Mouse (Mus musculus) hindbrain, embryonic 12.5 days (tissue): ENCODE results near the gene Numb. TPM values are rescaled to one million over a fixed set of nuclear protein-coding genes. Genes with fewer than 3 reads are reported as not detected.
"Not testable (repeated sequence)": the region's sequence is repeated elsewhere in the genome, so short reads cannot be mapped to it uniquely, and the experiment has no call there.

Source experiments
- ATAC-seq: fragments of 200-750 bp; cut with Nextera tagmentation; 2 replicates; pipeline ENCODE4 v1.8.0; 2017; ENCODE audit warnings: moderate TSS enrichment; ENCODE audit not compliant: low FRiP score
- H3K27ac ChIP-seq: fragments of 300-500 bp; sonication (generic); 2 replicates; pipeline ENCODE4 v1.5.1; 2016; ENCODE audit warnings: mild to moderate bottlenecking
- H3K27me3 ChIP-seq: fragments of 300-500 bp; sonication (generic); 2 replicates; pipeline ENCODE4 v1.6.1; 2016; ENCODE audit warnings: mild to moderate bottlenecking
- H3K36me3 ChIP-seq: fragments of 300-500 bp; sonication (generic); 2 replicates; pipeline ENCODE4 v1.6.1; 2016; ENCODE audit warnings: mild to moderate bottlenecking
- H3K4me1 ChIP-seq: fragments of 300-500 bp; sonication (generic); 2 replicates; pipeline ENCODE4 v1.6.1; 2016
- H3K4me2 ChIP-seq: fragments of 300-500 bp; sonication (generic); replicated peaks from 2 replicates; pipeline ENCODE4 v1.6.1; 2016; ENCODE audit warnings: mild to moderate bottlenecking
- H3K4me3 ChIP-seq: fragments of 300-500 bp; sonication (generic); 2 replicates; pipeline ENCODE4 v1.5.1; 2016; ENCODE audit warnings: mild to moderate bottlenecking
- H3K9ac ChIP-seq: fragments of 300-500 bp; sonication (generic); 2 replicates; pipeline ENCODE4 v1.6.1; 2016; ENCODE audit warnings: mild to moderate bottlenecking, moderate library complexity
- H3K9me3 ChIP-seq: fragments of 300-500 bp; sonication (generic); replicated peaks from 2 replicates; pipeline ENCODE4 v1.6.1; 2016; ENCODE audit warnings: mild to moderate bottlenecking
- WGBS: fragments of 180-500 bp; shearing (Covaris S2); methylation state at CpG from one replicate; pipeline ENCODE4 v1.1.7; 2016; 5-methylcytosine and 5-hydroxymethylcytosine counted together
- polyA plus RNA-seq: library from polyadenylated mRNA; unstranded; fragments of >200 nt; fragmentation: Nextera tagmentation; extraction: Ambion mirVana; gene quantifications from 2 replicates; pipeline ENCODE4 v1.2.1, GENCODE M21; 2016

The Numb gene
- polyA plus RNA-seq, 1 experiment from 2014 or later, result 31.5 TPM

- no peaks in the 10 kb centered on the region for H3K27me3 ChIP-seq
- H3K9ac ChIP-seq, result no peak overlapping the region
- H3K4me3 ChIP-seq, result no peak overlapping the region
- H3K27ac ChIP-seq, result no peak overlapping the region
- 82% methylated on average over 9 of the region's 9 CpGs for WGBS
- ATAC-seq, result no peak
- no peaks in the 10 kb centered on the region; the same call in 1 of the 2 replicates for H3K36me3 ChIP-seq
- peaks cover 9% of the 10 kb centered on the region; the same call in 1 of the 2 replicates for H3K4me1 ChIP-seq
- no peak overlapping the region for H3K4me2 ChIP-seq
- no peaks in the 10 kb centered on the region for H3K9me3 ChIP-seq
Measured at GRCm38 (mm10) chr12:83916884-83917283, 4.8 kb downstream of the Numb start.

- ATAC-seq, result no peak
- Histone ChIP-seq H3K4me3 (no peak overlapping the region), H3K27me3 (no peaks in the 10 kb centered on the region), H3K36me3 (no peaks in the 10 kb centered on the region; the same call in 1 of the 2 replicates), H3K9ac (no peak overlapping the region), H3K27ac (no peak overlapping the region), H3K9me3 (no peaks in the 10 kb centered on the region), H3K4me2 (no peak overlapping the region), H3K4me1 (no peaks in the 10 kb centered on the region)
- 96% methylated on average over 1 of the region's 1 CpGs for WGBS
Measured at GRCm38 (mm10) chr12:83914797-83915196, 6.9 kb downstream of the Numb start.

- WGBS, result 96% methylated on average over 4 of the region's 4 CpGs
- no peak for ATAC-seq
- no peak overlapping the region for H3K4me2 ChIP-seq
Measured at GRCm38 (mm10) chr12:83914202-83914740, 7.5 kb downstream of the Numb start.

GRCm38 (mm10) chr12:83910451-83910850, 11.3 kb downstream of the Numb start:
- Histone ChIP-seq H3K9me3 (no peaks in the 10 kb centered on the region), H3K27me3 (no peaks in the 10 kb centered on the region), H3K4me1 (no peaks in the 10 kb centered on the region), H3K4me3 (no peak overlapping the region), H3K9ac (no peak overlapping the region), H3K36me3 (no peaks in the 10 kb centered on the region), H3K27ac (no peak overlapping the region), H3K4me2 (no peak overlapping the region)
- 96% methylated on average over 2 of the region's 2 CpGs for WGBS
- ATAC-seq, result no peak

More at GRCm38 (mm10) chr12:83914202-83914740, 7.5 kb downstream of the Numb start:
- Histone ChIP-seq H3K4me3 (no peak overlapping the region), H3K9ac (no peak overlapping the region), H3K9me3 (no peaks in the 10 kb centered on the region), H3K4me1 (no peaks in the 10 kb centered on the region), H3K36me3 (no peaks in the 10 kb centered on the region; the same call in 1 of the 2 replicates), H3K27ac (no peak overlapping the region), H3K27me3 (no peaks in the 10 kb centered on the region)

GRCm38 (mm10) chr12:83892926-83893325, 28.8 kb downstream of the Numb start:
- Histone ChIP-seq H3K4me2 (no peak overlapping the region), H3K27ac (no peak overlapping the region), H3K27me3 (no peaks in the 10 kb centered on the region), H3K9ac (no peak overlapping the region), H3K4me1 (no peaks in the 10 kb centered on the region), H3K4me3 (no peak overlapping the region), H3K9me3 (no peaks in the 10 kb centered on the region), H3K36me3 (peaks cover 6% of the 10 kb centered on the region; the same call in 1 of the 2 replicates)
- 89% methylated on average over 1 of the region's 1 CpGs for WGBS
- ATAC-seq, result no peak

- H3K4me2 ChIP-seq, result no peak overlapping the region
- no peak for ATAC-seq
- 98% methylated on average over 2 of the region's 2 CpGs for WGBS
Measured at GRCm38 (mm10) chr12:83891278-83891677, 30.5 kb downstream of the Numb start.

GRCm38 (mm10) chr12:83889128-83889527, 32.6 kb downstream of the Numb start:
- WGBS, result 97% methylated on average over 1 of the region's 1 CpGs

More at GRCm38 (mm10) chr12:83891278-83891677, 30.5 kb downstream of the Numb start:
- H3K27me3 ChIP-seq, result no peaks in the 10 kb centered on the region
- H3K4me1 ChIP-seq, result no peaks in the 10 kb centered on the region
- H3K9me3 ChIP-seq, result no peaks in the 10 kb centered on the region
- no peak overlapping the region for H3K27ac ChIP-seq
- no peak overlapping the region for H3K4me3 ChIP-seq
- H3K36me3 ChIP-seq, result peaks cover 6% of the 10 kb centered on the region; the same call in 1 of the 2 replicates
- H3K9ac ChIP-seq, result no peak overlapping the region

GRCm38 (mm10) chr12:83885516-83886285, 36.0 kb downstream of the Numb start:
- Histone ChIP-seq H3K9ac (no peak overlapping the region), H3K36me3 (peaks cover 4% of the 10 kb centered on the region), H3K9me3 (no peaks in the 10 kb centered on the region), H3K27me3 (no peaks in the 10 kb centered on the region), H3K4me1 (no peaks in the 10 kb centered on the region), H3K4me3 (no peak overlapping the region), H3K27ac (no peak overlapping the region), H3K4me2 (no peak overlapping the region)
- ATAC-seq, result no peak
- 94% methylated on average over 7 of the region's 7 CpGs for WGBS

More at GRCm38 (mm10) chr12:83889128-83889527, 32.6 kb downstream of the Numb start:
- no peak for ATAC-seq
- no peak overlapping the region for H3K4me2 ChIP-seq
- no peaks in the 10 kb centered on the region for H3K27me3 ChIP-seq
- H3K9me3 ChIP-seq, result no peaks in the 10 kb centered on the region
- H3K4me1 ChIP-seq, result no peaks in the 10 kb centered on the region
- no peak overlapping the region for H3K27ac ChIP-seq
- no peak overlapping the region for H3K9ac ChIP-seq
- H3K4me3 ChIP-seq, result no peak overlapping the region
- peaks cover 10% of the 10 kb centered on the region for H3K36me3 ChIP-seq

GRCm38 (mm10) chr12:83885065-83885464, 36.7 kb downstream of the Numb start:
- H3K36me3 ChIP-seq, ATAC-seq, H3K4me3 ChIP-seq, H3K9ac ChIP-seq, H3K4me2 ChIP-seq, H3K4me1 ChIP-seq, H3K27ac ChIP-seq, H3K27me3 ChIP-seq, H3K9me3 ChIP-seq: not testable (repeated sequence)
- WGBS, result 94% methylated on average over 5 of the region's 5 CpGs

GRCm38 (mm10) chr12:83882503-83882902, 39.2 kb downstream of the Numb start:
- no peak for ATAC-seq
- H3K9ac ChIP-seq, result no peak overlapping the region
- no peaks in the 10 kb centered on the region for H3K4me1 ChIP-seq
- no peaks in the 10 kb centered on the region for H3K9me3 ChIP-seq
- 93% methylated on average over 7 of the region's 7 CpGs for WGBS
- no peaks in the 10 kb centered on the region for H3K27me3 ChIP-seq
- no peak overlapping the region for H3K27ac ChIP-seq
- H3K4me3 ChIP-seq, result no peak overlapping the region
- peaks cover 4% of the 10 kb centered on the region; the same call in 1 of the 2 replicates for H3K36me3 ChIP-seq
- H3K4me2 ChIP-seq, result no peak overlapping the region

- ATAC-seq, result no peak
- no peak overlapping the region for H3K4me2 ChIP-seq
- WGBS, result 97% methylated on average over 3 of the region's 3 CpGs
Measured at GRCm38 (mm10) chr12:83882088-83882487, 39.6 kb downstream of the Numb start.

GRCm38 (mm10) chr12:83880913-83881312, 40.8 kb downstream of the Numb start:
- Histone ChIP-seq H3K4me1 (no peaks in the 10 kb centered on the region), H3K4me3 (no peak overlapping the region), H3K4me2 (no peak overlapping the region), H3K27me3 (no peaks in the 10 kb centered on the region), H3K36me3 (peaks cover 4% of the 10 kb centered on the region; the same call in 1 of the 2 replicates), H3K27ac (no peak overlapping the region), H3K9ac (no peak overlapping the region), H3K9me3 (no peaks in the 10 kb centered on the region)
- WGBS, result 77% methylated on average over 2 of the region's 2 CpGs
- no peak for ATAC-seq

More at GRCm38 (mm10) chr12:83882088-83882487, 39.6 kb downstream of the Numb start:
- Histone ChIP-seq H3K4me3 (no peak overlapping the region), H3K4me1 (no peaks in the 10 kb centered on the region), H3K27ac (no peak overlapping the region), H3K9ac (no peak overlapping the region), H3K9me3 (no peaks in the 10 kb centered on the region), H3K27me3 (no peaks in the 10 kb centered on the region), H3K36me3 (peaks cover 4% of the 10 kb centered on the region; the same call in 1 of the 2 replicates)
